Mouse (Mus musculus) spleen, adult 12 weeks (tissue): ENCODE data around the gene Ptges3.

Experiments
- DNase-seq: peaks from one replicate; pipeline ENCODE4 v3.0.0; 2022; ENCODE audit warnings: low spot score

The Ptges3 gene

DNA sequence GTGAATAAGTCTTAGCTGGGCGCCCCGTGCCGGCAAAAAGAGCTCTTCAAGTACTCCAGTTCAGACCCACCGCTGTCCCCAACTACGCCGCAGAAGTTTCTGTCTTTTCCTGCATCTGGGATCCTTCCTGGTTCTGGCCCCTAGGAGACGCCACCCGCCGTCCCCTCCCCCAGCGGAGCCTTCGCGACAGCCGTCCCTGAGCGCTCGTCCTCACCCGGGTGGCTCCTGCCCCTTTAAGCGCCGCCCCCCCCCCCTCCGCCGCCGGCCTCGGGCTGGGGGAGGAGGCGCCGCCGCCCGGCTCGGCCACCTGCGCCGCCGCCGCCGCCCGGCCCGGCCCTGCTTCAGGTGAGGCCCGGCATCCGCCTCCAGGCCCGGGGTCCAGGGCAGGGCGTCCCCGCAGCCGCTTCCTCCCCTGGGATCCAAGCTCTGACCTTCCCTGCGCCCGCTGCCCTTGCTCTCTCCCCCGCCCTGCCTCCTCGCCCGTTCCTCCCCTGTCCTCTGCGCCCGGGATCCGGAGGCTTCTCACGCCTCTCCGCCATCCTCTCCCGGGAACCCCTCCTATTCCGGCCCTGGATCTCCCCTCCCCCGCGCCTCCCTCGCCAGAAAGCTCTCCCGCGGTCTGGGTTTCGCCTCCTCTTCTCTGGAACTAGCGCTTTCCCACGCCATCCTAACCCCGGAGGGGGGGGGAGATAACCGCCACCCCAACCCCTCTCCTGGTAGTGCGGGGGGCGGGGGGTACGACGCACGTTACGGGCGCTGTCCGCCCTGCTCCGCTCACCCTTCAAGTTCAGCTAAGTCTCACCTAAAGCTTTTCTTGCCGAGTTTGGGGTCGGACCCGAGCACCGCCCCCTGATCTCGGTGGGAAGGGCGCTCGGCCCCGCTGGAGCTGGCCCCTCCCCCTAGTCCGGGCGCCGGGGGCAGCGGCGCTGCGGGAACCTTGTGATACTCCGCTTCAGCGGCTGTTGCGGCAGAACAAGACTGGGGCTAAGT, 34.0 kb downstream of the Ptges3 start:
- DNase-seq, result peak; percentile 76

GRCm38 (mm10) chr10:128093496-128094294, 34.9 kb downstream of the Ptges3 start:
- DNase-seq, result peak; percentile 63

DNA sequence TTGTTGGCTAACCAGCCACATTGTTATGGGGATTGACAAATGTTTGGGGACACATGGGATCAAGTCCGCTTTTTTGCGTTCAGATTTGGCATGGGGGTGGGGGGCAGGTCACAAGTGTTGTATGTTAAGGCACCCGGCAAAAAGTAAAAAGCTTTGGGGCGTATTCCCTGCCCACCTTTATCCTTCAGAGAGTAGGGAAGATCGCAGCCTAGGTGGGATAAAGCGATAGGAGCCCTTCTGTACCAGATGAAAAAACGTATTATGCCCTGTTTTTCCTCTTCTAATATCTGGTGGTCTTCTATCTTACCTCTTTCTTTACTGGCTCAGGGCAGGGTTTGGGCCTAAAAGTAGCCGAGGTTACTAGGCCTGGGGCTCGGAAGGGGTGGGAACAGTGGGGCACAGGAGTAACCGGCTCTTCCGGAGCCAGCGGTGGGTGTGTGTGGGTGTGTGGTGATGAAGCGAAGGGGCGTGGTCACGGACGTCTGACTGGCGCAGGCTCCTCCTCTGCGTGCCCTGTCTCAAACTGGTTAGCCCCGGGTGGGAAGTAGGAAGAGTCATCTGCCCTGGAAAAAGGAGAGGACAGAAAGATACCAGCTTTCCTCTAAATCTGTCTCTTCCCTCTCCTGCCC, 35.7 kb downstream of the Ptges3 start:
- DNase-seq, result peak; percentile 84

DNA sequence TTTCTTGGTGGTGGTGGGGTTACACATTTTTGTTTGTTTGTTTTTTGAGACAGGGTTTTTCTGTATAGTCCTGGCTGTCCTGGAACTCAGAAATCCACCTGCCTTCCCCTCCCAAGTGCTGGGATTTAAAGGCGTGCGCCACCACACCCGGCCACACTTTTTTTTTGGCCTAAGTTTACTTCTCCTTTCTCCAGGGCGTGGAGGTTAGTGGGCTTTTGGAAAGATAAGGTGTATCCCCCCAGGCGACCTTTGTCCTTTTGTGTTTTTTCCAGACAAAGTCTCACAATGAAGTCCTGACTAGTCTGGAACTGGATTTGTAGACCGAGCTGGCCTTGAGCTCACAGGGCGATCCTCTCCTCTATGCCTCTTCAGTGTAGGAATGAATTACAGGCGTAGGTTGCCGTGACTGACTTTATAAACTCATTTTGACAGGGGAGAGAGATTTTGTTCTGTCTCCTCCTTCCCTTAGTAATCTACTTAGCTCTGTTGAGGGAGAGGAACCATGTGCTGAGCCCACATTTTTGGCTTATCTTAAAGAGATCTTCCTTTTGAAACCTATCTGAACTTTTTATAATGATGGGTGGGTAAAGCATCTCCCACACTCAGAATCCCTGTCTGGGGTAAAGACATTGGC, 36.4 kb downstream of the Ptges3 start:
- DNase-seq, result no peak

DNA sequence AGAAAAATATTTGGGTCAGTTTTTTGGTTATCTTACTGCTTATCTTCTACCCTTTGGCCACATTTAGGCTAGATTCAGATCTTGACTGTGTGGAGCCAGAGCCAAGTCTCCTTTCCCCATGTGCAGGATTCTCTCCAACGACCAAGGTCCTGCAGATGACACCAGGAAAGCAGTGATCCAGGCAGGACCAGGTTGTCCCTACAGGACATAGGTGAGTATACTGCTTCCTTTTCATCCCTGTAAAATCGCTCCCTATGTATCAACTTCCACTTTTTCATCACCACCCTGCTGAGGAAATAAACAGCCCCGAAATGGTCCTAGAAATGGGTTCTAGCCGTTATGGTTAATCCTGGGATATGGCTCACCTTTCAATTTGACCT, 37.5 kb downstream of the Ptges3 start:
- DNase-seq, result no peak

- peak; percentile 75 for DNase-seq
Observed at GRCm38 (mm10) chr10:128096693-128097586, 38.2 kb downstream of the Ptges3 start.

- peak; percentile 23 for DNase-seq
Observed at GRCm38 (mm10) chr10:128097587-128097971, 38.8 kb downstream of the Ptges3 start.

DNA sequence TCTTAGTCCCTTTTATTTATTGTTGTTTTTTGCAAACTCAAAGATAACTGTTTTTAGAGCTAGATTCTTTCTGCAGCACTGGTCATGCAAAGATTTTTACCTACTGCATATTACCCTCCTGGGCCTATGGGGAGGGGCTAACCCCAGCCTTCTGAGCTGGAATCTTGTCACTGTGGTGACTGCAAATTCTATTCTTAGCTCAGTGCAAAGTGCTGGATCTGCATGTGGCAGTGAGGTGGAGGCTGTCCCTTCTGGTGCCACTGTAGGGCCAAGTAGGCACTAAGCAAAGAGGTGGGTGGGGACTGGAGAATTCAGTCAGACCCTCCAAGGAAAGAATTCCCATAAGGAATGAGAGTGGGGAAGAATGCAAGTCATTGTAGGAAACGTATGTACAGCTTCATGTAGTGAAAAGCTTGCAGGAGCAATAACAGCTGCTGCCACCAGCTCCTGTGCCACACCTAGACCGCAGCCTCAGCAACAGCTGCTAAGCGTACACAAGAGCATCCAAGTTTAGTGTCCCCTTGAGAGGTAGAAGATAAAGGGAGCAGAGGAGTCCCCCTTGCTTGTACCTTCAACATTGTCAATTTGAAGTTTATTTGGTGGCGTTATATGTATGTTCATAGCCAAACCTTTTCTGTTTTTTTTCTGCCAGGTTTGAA, 51.5 kb downstream of the Ptges3 start:
- no peak for DNase-seq

DNA sequence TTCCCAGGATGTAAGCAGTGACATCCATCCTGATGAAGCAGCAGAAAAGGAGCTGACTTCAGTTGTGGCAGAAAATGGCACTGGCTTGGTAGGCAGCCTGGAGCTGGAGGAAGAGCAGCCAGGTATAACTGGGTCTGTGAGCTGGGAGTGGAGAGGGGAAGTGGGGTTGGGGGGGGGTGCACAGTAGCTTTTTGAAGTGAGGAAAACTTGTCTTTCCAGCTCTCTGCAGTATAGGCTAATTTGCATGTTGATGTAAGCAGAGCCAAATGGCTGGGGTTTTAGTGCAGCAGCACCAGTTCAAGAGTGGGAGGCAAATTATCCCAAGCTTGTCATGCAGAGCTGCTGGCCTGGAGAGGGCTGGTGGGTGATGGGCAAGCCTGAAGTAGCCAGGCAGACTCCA, 52.5 kb downstream of the Ptges3 start:
- no peak for DNase-seq

- no peak for DNase-seq
Observed at GRCm38 (mm10) chr10:128123833-128124232, 65.1 kb downstream of the Ptges3 start.

- DNase-seq, result no peak
Observed at GRCm38 (mm10) chr10:128124831-128125230, 66.1 kb downstream of the Ptges3 start.

- no peak for DNase-seq
Observed at GRCm38 (mm10) chr10:128125951-128126350, 67.2 kb downstream of the Ptges3 start.
